Mouse (Mus musculus) cerebellum, adult 2 months (tissue): ENCODE measurements around the gene Ccnj.

ENCODE experiments used
- CTCF ChIP-seq: fragments of 200-500 bp; IDR thresholded peaks from 2 replicates; pipeline ENCODE4 v1.5.1; 2011; ENCODE audit warnings: low read depth, mild to moderate bottlenecking, control low read depth, low read length, moderate library complexity, borderline replicate concordance; ENCODE audit not compliant: insufficient read depth
- POLR2A ChIP-seq: fragments of 200-500 bp; IDR thresholded peaks from 2 replicates; pipeline ENCODE4 v1.6.1; 2011; ENCODE audit warnings: low read length, control low read depth, borderline replicate concordance; ENCODE audit not compliant: insufficient read depth

GRCm38 (mm10) chr19:40840303-40840702 is 9.2 kb downstream of the Ccnj start:
- TF ChIP-seq POLR2A (no peak), CTCF (no peak)
